Mouse (Mus musculus): ENCODE results near the gene Med12l. TPM values are rescaled to one million over a fixed set of nuclear protein-coding genes. Genes with fewer than 3 reads are reported as not detected.

The Med12l gene
- polyA plus RNA-seq, 1 experiment = 0.01 TPM

DNA sequence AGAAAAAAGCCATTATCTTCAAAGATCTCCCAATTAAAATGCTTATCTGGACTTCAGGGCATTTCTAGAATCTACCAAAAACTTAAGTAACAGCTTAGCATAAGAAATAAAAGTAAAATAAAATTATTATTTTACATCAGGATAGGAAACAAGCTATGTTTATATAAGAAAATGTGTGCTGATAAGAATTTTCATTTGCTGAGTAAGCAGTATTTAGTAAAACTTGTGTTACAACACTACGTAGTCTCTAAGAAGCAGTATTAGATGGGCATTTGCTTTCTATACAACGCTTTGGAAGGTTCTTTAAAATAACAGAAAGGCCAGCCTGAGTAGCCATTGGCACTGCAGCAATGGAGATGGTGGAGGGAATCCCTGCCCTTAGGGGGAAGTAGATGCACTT lies 257.8 kb downstream of the Med12l start:
- no peak for TF ChIP-seq GATA1 (IDR thresholded peaks at IDR 0.05; ENCODE audit: low read length)

DNA sequence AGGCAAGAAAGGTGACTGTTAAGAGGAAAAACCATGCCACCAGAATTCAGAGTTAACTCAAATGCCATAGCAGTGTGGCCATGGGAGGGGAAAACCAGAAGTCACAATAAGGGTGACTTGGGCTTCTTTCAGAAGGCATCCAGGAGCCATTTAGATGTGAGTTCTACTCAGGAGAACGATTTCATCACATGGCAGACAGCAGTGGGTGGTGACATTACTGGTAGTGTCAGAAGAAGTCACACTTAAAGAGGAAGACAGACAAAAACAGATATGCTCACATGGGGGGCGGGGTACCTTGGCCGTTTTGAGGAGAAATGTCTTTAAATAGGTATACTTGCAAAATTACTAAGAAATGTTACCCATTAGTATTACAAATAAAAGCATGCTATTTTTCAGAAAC lies 258.4 kb downstream of the Med12l start:
- no peak for TF ChIP-seq GATA1 (IDR thresholded peaks at IDR 0.05; ENCODE audit: low read length)

DNA sequence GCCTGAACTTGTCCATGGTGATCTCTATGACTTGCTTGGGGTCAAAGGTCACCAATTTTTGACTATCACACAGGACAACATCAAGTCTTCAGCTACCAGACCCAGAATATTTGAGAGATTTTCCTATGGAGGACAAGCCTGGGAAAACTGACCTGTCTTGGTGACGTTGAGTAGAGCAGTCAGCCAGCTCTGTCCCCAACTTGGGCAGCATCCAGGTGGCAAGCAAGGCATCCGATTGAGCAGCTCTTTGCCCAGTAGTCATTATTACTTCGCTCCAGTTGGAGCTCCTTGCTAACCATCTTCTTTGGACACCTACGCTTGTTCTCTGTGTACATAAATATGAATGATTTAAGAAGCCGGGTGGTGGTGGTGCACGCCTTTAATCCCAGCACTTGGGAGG lies 265.2 kb downstream of the Med12l start:
- TF ChIP-seq GATA1 (IDR thresholded peaks at IDR 0.05; ENCODE audit: low read length) = no peak

DNA sequence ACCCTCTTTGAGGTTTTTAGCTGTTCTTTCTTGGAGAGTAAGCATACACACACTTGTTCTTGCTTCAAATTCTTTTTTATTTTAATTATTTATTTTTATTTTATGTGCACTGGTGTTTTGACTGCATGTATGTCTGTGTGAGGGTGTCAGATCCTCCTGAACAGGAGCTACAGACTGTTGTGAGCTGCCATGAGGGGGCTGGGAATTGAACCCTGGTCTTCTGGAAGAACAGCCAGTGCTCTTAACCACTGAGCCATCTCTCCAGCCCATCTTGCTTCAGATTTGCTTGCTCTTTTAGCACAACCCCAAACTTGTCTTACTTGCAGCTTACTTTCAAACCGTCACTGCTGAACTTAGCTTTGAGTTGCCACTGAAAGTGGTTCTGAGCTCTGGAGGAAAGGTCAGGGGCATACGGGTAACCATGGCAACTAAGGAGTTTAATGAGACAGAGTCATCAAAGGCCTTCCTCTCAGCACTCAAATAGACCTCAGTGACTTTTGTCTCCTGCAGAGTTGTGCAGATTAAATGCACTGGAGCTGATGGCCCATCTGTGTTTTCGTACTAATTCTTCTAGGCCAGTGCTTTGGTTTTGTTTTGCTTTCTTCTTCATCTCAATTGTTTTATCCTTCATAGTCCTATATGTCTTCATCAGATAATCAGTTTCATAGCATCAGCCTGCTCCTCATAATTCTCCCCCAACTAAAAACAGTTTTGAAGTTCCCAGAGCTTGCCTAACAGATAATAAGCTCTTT lies 272.1 kb downstream of the Med12l start:
- no peak for TF ChIP-seq GATA1 (IDR thresholded peaks at IDR 0.05; ENCODE audit: low read length)

DNA sequence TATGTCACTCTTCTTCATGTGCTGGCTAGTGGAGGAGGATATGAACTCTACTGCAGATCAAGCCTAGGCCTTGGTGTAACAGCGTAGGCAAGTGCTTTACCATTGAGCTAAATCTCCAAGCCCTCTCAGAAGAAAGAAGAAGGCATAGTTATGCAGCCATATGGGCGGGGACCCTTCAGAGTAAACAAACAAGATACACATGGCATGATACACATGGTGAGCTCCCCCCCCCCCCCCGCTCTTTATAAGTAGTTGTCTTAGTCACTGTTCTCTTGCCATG lies 272.6 kb downstream of the Med12l start:
- TF ChIP-seq GATA1 (IDR thresholded peaks at IDR 0.05; ENCODE audit: low read length) = no peak

DNA sequence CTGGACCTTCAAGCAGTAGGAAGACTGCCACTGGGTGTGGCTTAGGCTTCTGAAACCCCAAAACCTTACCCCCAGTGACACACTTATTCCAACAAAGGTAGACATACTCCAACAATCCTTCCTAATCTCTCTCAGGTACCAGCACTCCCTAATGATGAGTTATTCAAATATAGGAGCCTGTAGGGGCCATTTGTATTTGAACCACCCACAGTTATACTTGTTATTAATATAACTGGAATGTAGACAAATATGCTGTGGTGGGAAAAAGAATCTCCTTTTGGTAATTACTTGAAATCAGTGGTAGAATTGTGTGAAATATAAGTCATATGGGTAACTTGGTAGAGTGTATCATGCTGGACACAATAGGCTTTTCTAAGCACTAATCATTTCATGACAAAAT lies 273.0 kb downstream of the Med12l start:
- no peak for TF ChIP-seq GATA1 (IDR thresholded peaks at IDR 0.05; ENCODE audit: low read length)

DNA sequence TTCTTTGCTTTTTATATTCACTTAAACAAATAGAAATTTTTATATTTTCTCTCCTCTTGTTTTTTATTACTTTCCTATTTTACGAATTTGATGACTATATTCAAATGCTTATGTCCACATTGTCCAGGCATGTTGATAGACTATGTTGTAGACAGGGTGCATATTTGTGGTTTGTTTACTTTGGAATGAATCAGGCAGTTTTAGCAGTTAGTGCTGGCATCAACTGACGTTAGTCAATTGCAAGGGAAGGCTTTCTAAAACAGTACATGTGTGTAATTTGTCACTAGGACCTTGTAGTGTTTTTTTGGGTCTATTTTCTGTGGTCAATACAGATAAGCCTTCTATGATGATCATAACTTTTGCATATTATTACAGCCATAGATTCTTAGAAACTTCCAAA lies 284.9 kb downstream of the Med12l start:
- TF ChIP-seq GATA1 (IDR thresholded peaks at IDR 0.05; ENCODE audit: low read length) = no peak

DNA sequence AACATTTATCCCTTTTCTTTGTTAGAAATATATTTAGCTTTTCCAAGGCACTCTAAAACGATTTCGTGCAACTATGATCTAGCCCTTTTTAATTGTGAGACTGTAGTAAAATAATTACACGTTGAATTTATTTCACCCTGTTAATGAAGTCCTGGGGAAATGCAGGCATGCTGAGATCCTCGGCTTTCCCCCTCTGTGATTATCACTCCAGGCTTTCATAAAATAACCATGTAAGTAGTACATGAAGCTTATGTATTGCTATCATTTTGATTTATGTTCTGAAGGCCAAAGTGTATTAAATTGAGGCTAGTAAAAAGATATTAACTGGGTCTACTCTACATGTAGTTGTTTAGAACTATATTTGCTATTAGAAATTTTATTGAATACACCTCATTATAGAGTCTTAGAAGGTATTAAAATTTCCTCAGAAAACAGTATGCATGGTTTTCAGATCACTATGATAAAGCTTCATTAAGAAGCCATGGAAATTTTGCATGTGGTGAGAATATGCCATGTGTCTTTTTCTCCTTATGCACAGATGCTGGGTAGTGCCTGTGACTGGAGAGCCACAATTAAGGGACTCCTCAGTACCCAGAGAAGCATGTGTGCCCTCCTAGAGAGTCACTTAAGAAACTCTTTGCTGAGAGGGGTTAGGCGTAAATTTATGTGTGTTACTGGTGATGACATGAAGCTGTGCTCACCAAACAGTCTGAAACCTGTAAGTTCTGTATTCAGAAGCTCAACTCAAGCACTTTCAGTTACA lies 288.0 kb downstream of the Med12l start:
- TF ChIP-seq GATA1 (IDR thresholded peaks at IDR 0.05; ENCODE audit: low read length) = no peak

DNA sequence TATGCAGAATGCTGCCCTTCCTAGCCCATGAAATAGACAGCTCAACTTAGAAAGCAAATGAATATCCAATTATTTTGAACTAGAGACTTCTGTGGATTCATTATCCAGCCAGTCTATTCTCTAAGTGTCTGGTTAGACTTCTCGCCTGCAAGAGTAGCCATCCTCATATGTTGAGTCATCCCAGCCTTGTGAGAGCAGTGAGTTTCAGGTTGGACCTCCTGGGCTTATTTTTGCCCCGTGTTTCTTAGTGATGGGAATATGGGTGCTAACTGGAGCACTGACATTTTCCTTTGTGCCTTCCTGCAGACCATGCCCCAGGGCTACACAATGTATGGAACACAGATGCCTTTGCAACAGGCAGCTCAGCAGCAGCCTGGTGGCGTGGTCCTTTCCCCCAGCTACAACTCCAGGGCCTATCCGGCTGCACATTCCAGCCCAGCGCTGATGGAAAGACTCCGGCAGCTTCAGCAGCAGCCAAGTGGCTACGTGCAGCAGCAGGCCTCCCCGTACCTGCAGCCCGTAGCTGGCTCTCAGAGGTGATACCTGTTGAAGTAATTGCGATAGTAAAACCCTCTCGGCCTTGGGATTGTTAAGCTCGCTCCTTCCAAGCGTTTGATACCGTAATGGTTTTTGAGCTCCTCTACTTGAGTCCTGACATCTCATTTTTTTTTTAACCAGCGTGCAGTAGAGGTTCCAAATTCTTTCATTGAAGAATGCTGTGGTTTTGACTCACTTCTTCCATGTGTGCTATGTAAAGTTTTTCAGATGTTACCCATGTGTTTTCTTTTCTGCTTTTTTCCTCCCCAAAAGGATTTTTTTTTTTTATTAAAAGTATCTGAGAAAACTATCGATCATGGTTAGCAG lies 290.3 kb downstream of the Med12l start:
- no peak for TF ChIP-seq GATA1 (IDR thresholded peaks at IDR 0.05; ENCODE audit: low read length)

DNA sequence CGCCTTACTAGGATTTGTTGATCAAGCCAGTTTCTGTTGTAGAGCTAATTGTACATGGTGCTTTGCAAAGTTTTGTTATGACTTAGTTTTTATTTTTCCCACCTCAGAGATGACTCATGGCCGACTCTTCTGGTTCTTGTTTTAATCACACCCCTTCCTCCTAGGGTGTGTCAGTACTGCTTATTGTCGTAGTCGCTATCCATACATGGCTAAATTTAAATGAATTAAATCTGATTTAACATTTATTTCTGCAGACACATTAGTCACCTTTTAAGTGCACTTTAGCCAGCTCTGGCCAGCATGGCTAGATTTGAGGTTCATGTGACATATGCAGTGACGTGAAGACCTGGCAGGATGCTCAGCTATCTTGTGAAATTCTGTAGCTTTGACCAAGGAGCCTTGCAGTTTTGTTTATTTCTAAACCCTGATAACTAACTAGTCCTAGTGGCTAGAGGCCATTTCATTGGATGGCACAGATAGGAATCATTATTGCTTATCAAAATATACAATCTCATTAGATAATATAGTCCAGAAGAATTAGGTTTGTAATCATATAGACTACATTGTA lies 291.0 kb downstream of the Med12l start:
- TF ChIP-seq GATA1 (IDR thresholded peaks at IDR 0.05; ENCODE audit: low read length) = no peak

DNA sequence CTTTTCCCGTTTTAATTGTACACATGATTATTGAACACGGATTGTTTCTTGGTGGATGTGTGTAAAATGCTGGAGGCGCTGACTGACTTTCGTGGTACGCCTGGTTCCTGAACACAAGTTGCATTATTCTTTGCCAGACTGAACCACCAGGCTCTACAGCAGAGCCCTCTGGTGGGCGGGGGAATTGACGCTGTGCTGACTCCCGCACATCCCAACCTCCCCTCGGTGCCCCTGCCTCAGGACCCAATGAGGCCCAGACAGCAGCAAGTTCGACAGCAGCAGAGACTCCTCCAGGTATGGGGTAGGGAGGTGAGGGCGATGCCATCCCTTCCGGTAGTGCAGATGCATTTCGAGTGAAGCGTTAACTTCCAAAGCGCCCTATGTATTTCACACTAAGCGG lies 292.0 kb downstream of the Med12l start:
- no peak for TF ChIP-seq GATA1 (IDR thresholded peaks at IDR 0.05; ENCODE audit: low read length)

DNA sequence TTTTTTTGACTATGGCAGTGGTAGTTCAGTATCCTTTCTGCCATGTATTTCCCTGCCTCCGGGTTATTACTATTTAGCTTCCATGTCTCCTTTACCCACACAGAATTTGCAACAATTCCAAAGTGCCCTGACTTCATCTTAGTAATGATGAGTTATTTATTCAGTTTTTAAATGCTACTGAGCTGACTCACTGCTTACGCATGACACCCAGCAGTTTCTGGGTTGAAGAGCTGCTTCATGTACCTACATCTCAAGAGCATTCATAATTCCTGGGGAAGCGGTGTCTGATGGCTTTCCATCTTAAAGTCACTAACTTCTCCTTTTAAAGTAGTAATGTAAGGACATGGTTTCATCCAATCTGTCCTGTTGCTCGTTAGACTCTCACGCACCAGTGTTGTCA lies 299.3 kb downstream of the Med12l start:
- TF ChIP-seq GATA1 (IDR thresholded peaks at IDR 0.05; ENCODE audit: low read length) = no peak

DNA sequence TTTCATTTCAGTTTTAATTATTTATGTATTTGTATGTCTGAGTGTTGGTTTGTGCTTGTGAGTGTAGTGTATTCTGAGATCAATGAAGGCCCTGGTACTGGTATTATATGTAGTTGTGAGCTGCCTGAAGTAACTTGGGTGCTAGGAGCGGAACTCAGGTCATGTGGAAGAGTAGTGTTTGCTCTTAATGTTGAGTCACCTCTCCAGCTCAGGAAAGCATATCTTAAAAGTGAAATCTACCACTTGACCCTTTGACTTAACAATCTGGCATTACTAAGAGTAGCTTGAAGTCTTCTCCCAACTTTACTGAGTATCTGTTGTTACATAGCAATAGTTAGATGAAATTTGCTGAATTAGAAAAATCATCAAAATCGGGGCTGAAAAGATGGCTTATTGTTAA lies 299.9 kb downstream of the Med12l start:
- no peak for TF ChIP-seq GATA1 (IDR thresholded peaks at IDR 0.05; ENCODE audit: low read length)

DNA sequence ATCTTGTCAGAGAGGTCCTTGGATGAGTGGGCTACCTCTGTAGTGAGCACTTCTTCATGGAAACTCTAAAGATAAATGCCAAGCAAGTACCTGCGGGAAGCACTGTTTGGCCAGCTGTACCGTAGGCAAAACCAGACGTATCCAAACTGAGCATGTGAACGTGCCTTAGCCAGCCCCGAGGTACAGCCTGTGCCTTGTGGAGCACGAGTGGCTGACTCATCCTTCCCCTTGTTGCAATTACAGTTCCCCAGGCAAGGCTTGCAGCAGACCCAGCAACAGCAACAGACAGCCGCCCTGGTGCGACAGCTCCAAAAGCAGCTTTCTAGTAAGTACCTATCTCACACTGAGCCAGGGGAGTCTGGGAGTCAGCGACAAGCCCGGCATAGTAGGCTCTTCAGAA lies 307.0 kb downstream of the Med12l start:
- TF ChIP-seq GATA1 (IDR thresholded peaks at IDR 0.05; ENCODE audit: low read length) = no peak

DNA sequence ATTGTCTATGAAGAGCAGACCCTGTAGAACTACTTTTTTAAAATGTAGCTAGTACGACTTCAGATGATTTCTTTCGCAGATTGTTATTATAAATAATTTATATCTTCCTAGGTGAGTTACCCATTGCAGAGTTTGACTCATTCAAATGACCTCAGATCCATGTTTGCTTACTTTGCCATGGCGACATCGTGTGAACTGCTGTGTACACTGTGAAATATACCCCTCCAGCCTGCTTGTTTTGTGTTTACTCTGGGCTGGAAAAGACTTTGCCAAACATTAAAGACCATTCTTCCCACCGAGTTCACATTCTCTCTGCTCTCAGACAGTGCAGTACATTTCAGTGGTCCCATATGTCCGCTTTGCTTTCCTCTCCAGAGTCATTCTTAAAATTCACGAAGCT lies 310.5 kb downstream of the Med12l start:
- no peak for TF ChIP-seq GATA1 (IDR thresholded peaks at IDR 0.05; ENCODE audit: low read length)

DNA sequence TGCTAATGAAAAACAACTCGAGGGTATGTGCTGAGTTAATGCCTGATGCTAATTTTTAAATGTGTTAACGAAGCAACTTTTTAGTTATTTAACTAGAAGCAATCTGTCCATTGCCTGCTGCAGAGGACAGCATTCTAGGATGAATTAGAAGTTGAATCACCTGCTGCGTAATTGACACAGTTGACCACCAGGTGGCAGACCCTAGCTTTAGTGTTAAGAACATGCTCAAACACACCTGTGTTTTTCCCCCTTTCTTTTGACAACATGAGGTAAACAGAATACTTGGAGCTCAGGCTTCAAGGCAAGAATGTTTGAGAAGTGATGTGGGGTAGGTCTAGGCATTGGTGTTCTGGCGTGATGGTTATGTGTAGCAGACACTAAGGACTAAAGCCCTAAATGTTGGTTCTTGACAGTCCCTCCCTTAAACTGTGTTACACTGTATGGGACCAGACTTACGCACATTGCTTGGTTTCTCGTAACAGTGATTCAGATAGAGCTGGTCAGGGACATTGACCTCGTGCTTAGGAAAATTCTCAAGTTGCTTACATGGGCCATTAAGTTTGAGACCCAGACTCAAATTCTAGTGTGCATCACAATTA lies 315.8 kb downstream of the Med12l start:
- TF ChIP-seq GATA1 (IDR thresholded peaks at IDR 0.05; ENCODE audit: low read length) = no peak

Data from G1E-ER4 (cell line).